Mouse (Mus musculus) forebrain, postnatal 0 days (tissue): ENCODE measurements around the gene Fam168b. TPM values are rescaled to one million over a fixed set of nuclear protein-coding genes. Genes with fewer than 3 reads are reported as not detected.
A peak's percentile ranks its signal among the peaks of the same experiment; 100 is the strongest.

ENCODE experiments used
- ATAC-seq: fragments of 200-750 bp; cut with Nextera tagmentation; 2 replicates; pipeline ENCODE4 v1.8.0; 2017; ENCODE audit warnings: mild to moderate bottlenecking, moderate library complexity
- DNase-seq: peaks from one replicate; pipeline ENCODE4 v3.0.0-alpha.2; 2015
- H3K27ac ChIP-seq: fragments of 300-500 bp; sonication (generic); 2 replicates; pipeline ENCODE4 v1.5.1; 2014; ENCODE audit warnings: low read depth, mild to moderate bottlenecking, antibody characterized with exemption, low read length, moderate library complexity, mixed read lengths
- H3K27me3 ChIP-seq: fragments of 300-500 bp; sonication (generic); 2 replicates; pipeline ENCODE4 v1.6.1; 2014; ENCODE audit warnings: mild to moderate bottlenecking, low read length, mixed read lengths; ENCODE audit not compliant: insufficient read depth
- H3K36me3 ChIP-seq: fragments of 300-500 bp; sonication (generic); 2 replicates; pipeline ENCODE4 v1.6.1; 2014; ENCODE audit warnings: mild to moderate bottlenecking, moderate library complexity; ENCODE audit not compliant: insufficient read depth
- H3K4me1 ChIP-seq: fragments of 300-500 bp; sonication (generic); 2 replicates; pipeline ENCODE4 v1.6.1; 2014; ENCODE audit warnings: antibody characterized with exemption; ENCODE audit not compliant: insufficient read depth
- H3K4me2 ChIP-seq: fragments of 300-500 bp; sonication (generic); 2 replicates; pipeline ENCODE4 v1.6.1; 2014; ENCODE audit warnings: low read depth, mild to moderate bottlenecking, moderate library complexity
- H3K4me3 ChIP-seq: fragments of 300-500 bp; sonication (generic); 2 replicates; pipeline ENCODE4 v1.5.1; 2014; ENCODE audit warnings: low read depth, low read length, mixed read lengths
- H3K9ac ChIP-seq: fragments of 300-500 bp; sonication (generic); 2 replicates; pipeline ENCODE4 v1.6.1; 2014; ENCODE audit warnings: mild to moderate bottlenecking
- H3K9me3 ChIP-seq: fragments of 300-500 bp; sonication (generic); 2 replicates; pipeline ENCODE4 v1.6.1; 2016; ENCODE audit warnings: low read length
- CTCF ChIP-seq: sonication (generic); IDR thresholded peaks from 2 replicates; pipeline ENCODE4 v1.5.1; 2016; ENCODE audit warnings: antibody characterized with exemption, control low read depth, low read depth
- WGBS: fragments of 180-500 bp; shearing (Covaris S2); extraction: QIAGEN DNeasy Blood & Tissue Kit; methylation state at CpG from one replicate; pipeline ENCODE4 v1.1.7; 2014; 5-methylcytosine and 5-hydroxymethylcytosine counted together
- polyA plus RNA-seq: library from polyadenylated mRNA; unstranded; fragments of >200 nt; fragmentation: Nextera tagmentation; extraction: Ambion mirVana; gene quantifications from 2 replicates; pipeline ENCODE4 v1.2.1, GENCODE M21; 2015
- total RNA-seq: library from RNA; depleted of rRNA; stranded (reverse); fragments of >200 nt; gene quantifications from 2 replicates; pipeline ENCODE4 v1.2.3, GENCODE M21; 2014; rRNA removed

Fam168b gene
- total and polyA plus RNA-seq, 2 experiments from 2014 or later = 100 to 334 TPM

DNA sequence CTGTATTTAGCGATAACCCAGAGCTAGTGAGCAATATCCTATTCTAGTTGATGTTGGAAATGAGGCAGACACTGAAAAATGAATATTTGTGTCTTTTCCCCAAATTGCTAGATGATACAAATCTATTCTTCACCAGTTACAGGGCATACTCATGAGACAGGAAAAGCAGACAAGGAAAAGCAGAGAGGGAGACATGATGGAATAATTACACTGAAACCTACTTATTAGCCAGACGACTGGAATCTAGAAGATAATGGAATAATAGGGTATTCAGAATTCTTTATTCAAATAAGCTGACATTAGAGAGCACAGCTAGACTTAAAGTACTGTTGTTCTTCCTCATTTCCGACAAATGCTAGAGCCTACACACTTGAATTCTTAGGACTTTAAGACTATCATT, 67.0 kb downstream of the Fam168b start:
- Histone ChIP-seq H3K4me3 (no peak overlapping the region), H3K4me2 (no peak overlapping the region), H3K36me3 (no peaks in the 10 kb centered on the region), H3K27me3 (no peaks in the 10 kb centered on the region), H3K27ac (peak overlapping the region; percentile 29; the same call in 1 of the 2 replicates), H3K4me1 (no peaks in the 10 kb centered on the region), H3K9me3 (no peaks in the 10 kb centered on the region), H3K9ac (no peak overlapping the region)
- DNase-seq (no peak), ATAC-seq (peak; percentile 81)
- WGBS = 73% methylated on average over 3 of the region's 3 CpGs
- TF ChIP-seq CTCF = no peak

DNA sequence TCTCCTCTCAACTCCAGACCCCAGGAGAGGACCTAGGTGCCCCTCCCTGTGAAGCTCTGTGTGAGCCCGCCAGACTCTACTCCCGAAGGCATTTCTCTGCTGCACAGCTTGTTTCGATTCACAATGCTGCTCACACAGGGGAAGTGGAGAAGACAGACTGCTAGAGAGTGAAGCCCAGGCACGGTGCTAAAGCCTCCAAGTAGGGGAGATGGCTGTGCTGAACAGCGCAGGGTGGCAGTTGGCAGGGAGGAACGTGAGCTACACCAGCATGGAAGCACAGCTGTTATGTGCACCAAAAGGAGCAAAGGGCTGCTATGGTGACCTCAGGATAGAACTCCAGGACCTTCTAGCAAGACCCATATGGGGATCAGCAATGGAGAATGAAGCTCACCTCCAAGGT, 74.0 kb downstream of the Fam168b start:
- H3K9me3 ChIP-seq = no peaks in the 10 kb centered on the region
- H3K4me1 ChIP-seq = no peaks in the 10 kb centered on the region
- no peak for TF ChIP-seq CTCF
- no peaks in the 10 kb centered on the region for H3K27me3 ChIP-seq
- no peak overlapping the region for H3K9ac ChIP-seq
- ATAC-seq = peak; percentile 76
- 52% methylated on average over 6 of the region's 6 CpGs for WGBS
- no peaks in the 10 kb centered on the region for H3K36me3 ChIP-seq
- no peak overlapping the region for H3K27ac ChIP-seq
- DNase-seq = peak; percentile 16
- H3K4me3 ChIP-seq = no peak overlapping the region
- no peak overlapping the region for H3K4me2 ChIP-seq

DNA sequence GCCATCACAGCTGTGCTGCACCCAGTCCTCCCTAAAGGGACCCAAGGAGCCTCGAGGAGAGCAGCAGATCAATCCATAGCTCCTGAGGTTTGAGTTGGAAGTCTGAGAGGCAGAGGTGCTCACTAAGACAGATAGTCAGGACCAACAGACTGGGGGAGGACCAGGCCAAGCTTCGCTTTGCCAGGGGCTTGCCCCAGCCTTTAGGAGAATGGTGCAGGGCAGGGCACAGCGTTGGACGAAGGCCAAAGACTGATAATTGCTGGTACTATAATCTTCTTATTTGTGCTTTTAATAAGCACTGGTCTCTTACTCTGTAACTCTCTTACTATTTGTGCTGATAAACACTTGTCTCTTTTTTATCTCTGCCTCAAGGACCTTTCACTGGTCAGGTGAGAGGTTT, 75.0 kb downstream of the Fam168b start:
- no peak for TF ChIP-seq CTCF
- Histone ChIP-seq H3K4me1 (no peaks in the 10 kb centered on the region), H3K27ac (no peak overlapping the region), H3K9me3 (no peaks in the 10 kb centered on the region), H3K36me3 (no peaks in the 10 kb centered on the region), H3K27me3 (no peaks in the 10 kb centered on the region), H3K4me2 (no peak overlapping the region), H3K4me3 (no peak overlapping the region), H3K9ac (no peak overlapping the region)
- DNase-seq = no peak
- ATAC-seq = no peak
- WGBS = 73% methylated on average over 4 of the region's 4 CpGs

DNA sequence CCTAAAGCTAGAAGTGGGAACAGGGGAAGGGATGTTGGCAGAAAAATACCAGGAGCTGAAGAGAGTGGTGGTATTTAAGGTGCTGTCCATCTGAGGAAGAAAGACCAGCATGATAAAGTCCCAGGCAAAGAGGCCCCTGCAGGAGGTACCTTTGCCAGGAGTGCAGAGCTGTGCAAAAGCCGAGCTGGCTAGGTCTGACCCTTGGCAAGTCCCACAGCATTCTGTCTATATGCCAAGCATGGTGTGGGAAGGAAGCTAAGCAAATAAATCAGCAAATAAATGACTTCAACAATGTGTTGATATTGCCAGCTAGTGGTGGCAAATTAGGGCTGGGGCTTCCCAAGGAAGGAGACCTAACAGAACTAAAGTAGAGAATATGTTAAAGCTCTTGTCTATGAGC, 76.0 kb downstream of the Fam168b start:
- Histone ChIP-seq H3K9me3 (no peaks in the 10 kb centered on the region), H3K9ac (no peak overlapping the region), H3K4me2 (no peak overlapping the region), H3K27me3 (no peaks in the 10 kb centered on the region), H3K27ac (no peak overlapping the region), H3K4me3 (no peak overlapping the region), H3K36me3 (no peaks in the 10 kb centered on the region), H3K4me1 (no peaks in the 10 kb centered on the region)
- no peak for TF ChIP-seq CTCF
- DNase-seq (no peak), ATAC-seq (no peak)
- WGBS = 38% methylated on average over 1 of the region's 1 CpGs

Other genes with a start within 250 kb of the Fam168b start
- gene Plekhb2, start 6.9 kb upstream of the Fam168b start, total RNA-seq = 74.1 and 80.5 TPM in 2 replicates
- 72.6 and 86.1 TPM in 2 replicates for gene Plekhb2, start 6.9 kb upstream of the Fam168b start, polyA plus RNA-seq